Mouse (Mus musculus): ENCODE data around the gene Lhfpl4. TPM values are rescaled to one million over a fixed set of nuclear protein-coding genes. Genes with fewer than 3 reads are reported as not detected.

Gene Lhfpl4
- total RNA-seq (2017), result 0.37 TPM in 1 of 2 replicates, not detected in the other

GRCm38 (mm10) chr6:113194841-113195595, at the start of gene Lhfpl4:
Gene Lhfpl4 (minus strand): TSS chr6:113195384.
- no peak for ATAC-seq (ENCODE audit: extremely low read depth, insufficient number of reproducible peaks, low FRiP score, poor library complexity, severe bottlenecking)

- no peak for ATAC-seq (ENCODE audit: extremely low read depth, insufficient number of reproducible peaks, low FRiP score, poor library complexity, severe bottlenecking)
Observed at GRCm38 (mm10) chr6:113242753-113243152, 47.6 kb upstream of the Lhfpl4 start.

GRCm38 (mm10) chr6:113238442-113238841, 43.3 kb upstream of the Lhfpl4 start:
- ATAC-seq (ENCODE audit: extremely low read depth, insufficient number of reproducible peaks, low FRiP score, poor library complexity, severe bottlenecking), result no peak

- ATAC-seq (ENCODE audit: extremely low read depth, insufficient number of reproducible peaks, low FRiP score, poor library complexity, severe bottlenecking), result peak; percentile 98
Observed at GRCm38 (mm10) chr6:113237542-113238270, 42.5 kb upstream of the Lhfpl4 start, which contains the start of gene Mtmr14. Gene Mtmr14 (plus strand): TSS chr6:113237843.

GRCm38 (mm10) chr6:113235141-113235540, 40.0 kb upstream of the Lhfpl4 start:
- ATAC-seq (ENCODE audit: extremely low read depth, insufficient number of reproducible peaks, low FRiP score, poor library complexity, severe bottlenecking), result no peak

- peak; percentile 49; the same call in 1 of the 2 replicates for ATAC-seq (ENCODE audit: extremely low read depth, insufficient number of reproducible peaks, low FRiP score, poor library complexity, severe bottlenecking)
Observed at GRCm38 (mm10) chr6:113226705-113227104, 31.5 kb upstream of the Lhfpl4 start.

GRCm38 (mm10) chr6:113225798-113226197, 30.6 kb upstream of the Lhfpl4 start:
- ATAC-seq (ENCODE audit: extremely low read depth, insufficient number of reproducible peaks, low FRiP score, poor library complexity, severe bottlenecking), result peak; percentile 52

- no peak for ATAC-seq (ENCODE audit: extremely low read depth, insufficient number of reproducible peaks, low FRiP score, poor library complexity, severe bottlenecking)
Observed at GRCm38 (mm10) chr6:113216280-113216679, 21.1 kb upstream of the Lhfpl4 start.

- no peak for ATAC-seq (ENCODE audit: extremely low read depth, insufficient number of reproducible peaks, low FRiP score, poor library complexity, severe bottlenecking)
Observed at GRCm38 (mm10) chr6:113195596-113195992, 410 bp upstream of the Lhfpl4 start.

GRCm38 (mm10) chr6:113194517-113194840, 705 bp downstream of the Lhfpl4 start:
- ATAC-seq (ENCODE audit: extremely low read depth, insufficient number of reproducible peaks, low FRiP score, poor library complexity, severe bottlenecking), result no peak

- ATAC-seq (ENCODE audit: extremely low read depth, insufficient number of reproducible peaks, low FRiP score, poor library complexity, severe bottlenecking), result no peak
Observed at GRCm38 (mm10) chr6:113193765-113194460, 1.3 kb downstream of the Lhfpl4 start.

GRCm38 (mm10) chr6:113184866-113185525, 10.2 kb downstream of the Lhfpl4 start:
- no peak for ATAC-seq (ENCODE audit: extremely low read depth, insufficient number of reproducible peaks, low FRiP score, poor library complexity, severe bottlenecking)

- no peak for ATAC-seq (ENCODE audit: extremely low read depth, insufficient number of reproducible peaks, low FRiP score, poor library complexity, severe bottlenecking)
Observed at GRCm38 (mm10) chr6:113184163-113184562, 11.0 kb downstream of the Lhfpl4 start.

GRCm38 (mm10) chr6:113179195-113179733, 15.9 kb downstream of the Lhfpl4 start:
- no peak for ATAC-seq (ENCODE audit: extremely low read depth, insufficient number of reproducible peaks, low FRiP score, poor library complexity, severe bottlenecking)

- ATAC-seq (ENCODE audit: extremely low read depth, insufficient number of reproducible peaks, low FRiP score, poor library complexity, severe bottlenecking), result no peak
Observed at GRCm38 (mm10) chr6:113178286-113179194, 16.6 kb downstream of the Lhfpl4 start.

- ATAC-seq (ENCODE audit: extremely low read depth, insufficient number of reproducible peaks, low FRiP score, poor library complexity, severe bottlenecking), result no peak
Observed at GRCm38 (mm10) chr6:113176613-113177012, 18.6 kb downstream of the Lhfpl4 start.

- ATAC-seq (ENCODE audit: extremely low read depth, insufficient number of reproducible peaks, low FRiP score, poor library complexity, severe bottlenecking), result no peak
Observed at GRCm38 (mm10) chr6:113175469-113175868, 19.7 kb downstream of the Lhfpl4 start.

- ATAC-seq (ENCODE audit: extremely low read depth, insufficient number of reproducible peaks, low FRiP score, poor library complexity, severe bottlenecking), result peak; percentile 68
Observed at GRCm38 (mm10) chr6:113172568-113172967, 22.6 kb downstream of the Lhfpl4 start.

Data from neutrophil, adult 5-6 weeks (primary cell).